Mouse (Mus musculus) hindbrain, embryonic 11.5 days (tissue): Measurements from ENCODE around the gene Fn1. TPM values are rescaled to one million over a fixed set of nuclear protein-coding genes. Genes with fewer than 3 reads are reported as not detected.

Experiments used
- ATAC-seq: fragments of 200-750 bp; cut with Nextera tagmentation; 2 replicates; pipeline ENCODE4 v1.8.0; 2017; ENCODE audit warnings: mild to moderate bottlenecking, moderate TSS enrichment, moderate library complexity; ENCODE audit not compliant: low FRiP score
- DNase-seq: peaks from one replicate; pipeline ENCODE4 v3.0.0-alpha.2; 2015; ENCODE audit warnings: low spot score
- H3K27ac ChIP-seq: fragments of 300-500 bp; sonication (generic); 2 replicates; pipeline ENCODE4 v1.5.1; 2014; ENCODE audit warnings: mild to moderate bottlenecking, low read depth, low read length
- H3K27me3 ChIP-seq: fragments of 300-500 bp; sonication (generic); 2 replicates; pipeline ENCODE4 v1.6.1; 2014; ENCODE audit warnings: mild to moderate bottlenecking, low read length, moderate library complexity, mixed read lengths; ENCODE audit not compliant: control insufficient read depth, insufficient read depth
- H3K36me3 ChIP-seq: fragments of 300-500 bp; sonication (generic); 2 replicates; pipeline ENCODE4 v1.6.1; 2014; ENCODE audit warnings: mild to moderate bottlenecking, low read length, moderate library complexity, mixed read lengths; ENCODE audit not compliant: control insufficient read depth, insufficient read depth
- H3K4me1 ChIP-seq: fragments of 300-500 bp; sonication (generic); replicated peaks from 2 replicates; pipeline ENCODE4 v1.6.1; 2014; ENCODE audit warnings: low read length, mixed read lengths; ENCODE audit not compliant: control insufficient read depth, insufficient read depth
- H3K4me2 ChIP-seq: fragments of 300-500 bp; sonication (generic); replicated peaks from 2 replicates; pipeline ENCODE4 v1.6.1; 2014; ENCODE audit warnings: mild to moderate bottlenecking, low read depth, low read length
- H3K4me3 ChIP-seq: fragments of 300-500 bp; sonication (generic); 2 replicates; pipeline ENCODE4 v1.5.1; 2014; ENCODE audit warnings: low read depth, low read length
- H3K9ac ChIP-seq: fragments of 300-500 bp; sonication (generic); 2 replicates; pipeline ENCODE4 v1.6.1; 2014; ENCODE audit warnings: low read depth, low read length
- H3K9me3 ChIP-seq: fragments of 300-500 bp; sonication (generic); 2 replicates; pipeline ENCODE4 v1.6.1; 2016; ENCODE audit warnings: low read length; ENCODE audit not compliant: control insufficient read depth
- whole genome bisulfite sequencing: fragments of 180-500 bp; shearing (Covaris S2); extraction: QIAGEN DNeasy Blood & Tissue Kit; methylation state at CpG from one replicate; pipeline ENCODE4 v1.1.7; 2014; 5-methylcytosine and 5-hydroxymethylcytosine counted together
- polyA plus RNA-seq: library from polyadenylated mRNA; unstranded; fragments of >200 nt; fragmentation: Nextera tagmentation; extraction: Ambion mirVana; gene quantifications from 2 replicates; pipeline ENCODE4 v1.2.1, GENCODE M21; 2014

The Fn1 gene
- polyA plus RNA-seq, 1 experiment from 2014 or later = 85.4 TPM

GRCm38 (mm10) chr1:71645466-71645865 is 7.5 kb downstream of the Fn1 start:
- no peaks in the 10 kb centered on the region for H3K9me3 ChIP-seq
- H3K27me3 ChIP-seq = no peaks in the 10 kb centered on the region
- H3K36me3 ChIP-seq = peaks cover 9% of the 10 kb centered on the region; the same call in 1 of the 2 replicates
- no peak overlapping the region for H3K9ac ChIP-seq
- WGBS = 96% methylated on average over 13 of the region's 13 CpGs
- H3K27ac ChIP-seq = no peak overlapping the region
- ATAC-seq = no peak
- no peak for DNase-seq
- H3K4me1 ChIP-seq = no peaks in the 10 kb centered on the region
- no peak overlapping the region for H3K4me3 ChIP-seq
- no peak overlapping the region for H3K4me2 ChIP-seq

- ATAC-seq = no peak
- WGBS = 95% methylated on average over 10 of the region's 10 CpGs
- H3K9me3 ChIP-seq = no peaks in the 10 kb centered on the region
- no peak overlapping the region for H3K4me3 ChIP-seq
- H3K4me2 ChIP-seq = no peak overlapping the region
- H3K9ac ChIP-seq = no peak overlapping the region
- no peak for DNase-seq
- peaks cover 9% of the 10 kb centered on the region; the same call in 1 of the 2 replicates for H3K36me3 ChIP-seq
- no peaks in the 10 kb centered on the region for H3K4me1 ChIP-seq
- H3K27ac ChIP-seq = no peak overlapping the region
- no peaks in the 10 kb centered on the region for H3K27me3 ChIP-seq
These were observed 10.2 kb downstream of the Fn1 start for GRCm38 (mm10) chr1:71642794-71643193.

- no peaks in the 10 kb centered on the region for H3K27me3 ChIP-seq
- no peak overlapping the region for H3K9ac ChIP-seq
- ATAC-seq (no peak), DNase-seq (no peak)
- H3K27ac ChIP-seq = no peak overlapping the region
- 94% methylated on average over 11 of the region's 11 CpGs for WGBS
- no peaks in the 10 kb centered on the region for H3K4me1 ChIP-seq
- H3K4me3 ChIP-seq = no peak overlapping the region
- H3K4me2 ChIP-seq = no peak overlapping the region
- H3K36me3 ChIP-seq = peaks cover 9% of the 10 kb centered on the region; the same call in 1 of the 2 replicates
- no peaks in the 10 kb centered on the region for H3K9me3 ChIP-seq
These were observed 11.8 kb downstream of the Fn1 start for GRCm38 (mm10) chr1:71641206-71641605.

GRCm38 (mm10) chr1:71640157-71640556 is 12.8 kb downstream of the Fn1 start:
- WGBS = 94% methylated on average over 8 of the region's 8 CpGs
- ATAC-seq (no peak), DNase-seq (no peak)
- no peak overlapping the region for H3K4me3 ChIP-seq
- H3K9me3 ChIP-seq = no peaks in the 10 kb centered on the region
- no peak overlapping the region for H3K9ac ChIP-seq
- no peaks in the 10 kb centered on the region for H3K4me1 ChIP-seq
- H3K27me3 ChIP-seq = no peaks in the 10 kb centered on the region
- no peak overlapping the region for H3K27ac ChIP-seq
- H3K36me3 ChIP-seq = peaks cover 4% of the 10 kb centered on the region; the same call in 1 of the 2 replicates
- H3K4me2 ChIP-seq = no peak overlapping the region

GRCm38 (mm10) chr1:71636665-71637064 is 16.3 kb downstream of the Fn1 start:
- 97% methylated on average over 4 of the region's 4 CpGs for WGBS
- Histone ChIP-seq H3K4me1 (no peaks in the 10 kb centered on the region), H3K4me2 (no peak overlapping the region), H3K27me3 (no peaks in the 10 kb centered on the region), H3K9ac (no peak overlapping the region), H3K4me3 (no peak overlapping the region), H3K36me3 (no peaks in the 10 kb centered on the region), H3K27ac (no peak overlapping the region), H3K9me3 (no peaks in the 10 kb centered on the region)
- DNase-seq = no peak
- ATAC-seq = no peak

- WGBS = 91% methylated on average over 5 of the region's 5 CpGs
- H3K36me3 ChIP-seq = no peaks in the 10 kb centered on the region
These were observed 16.9 kb downstream of the Fn1 start for GRCm38 (mm10) chr1:71636116-71636515.

GRCm38 (mm10) chr1:71635101-71636014 is 17.6 kb downstream of the Fn1 start:
- Histone ChIP-seq H3K4me3 (no peak overlapping the region), H3K4me1 (no peaks in the 10 kb centered on the region), H3K4me2 (no peak overlapping the region), H3K27ac (no peak overlapping the region), H3K27me3 (no peaks in the 10 kb centered on the region), H3K9ac (no peak overlapping the region), H3K9me3 (no peaks in the 10 kb centered on the region), H3K36me3 (no peaks in the 10 kb centered on the region)
- WGBS = 97% methylated on average over 10 of the region's 10 CpGs
- no peak for ATAC-seq
- no peak for DNase-seq

More at GRCm38 (mm10) chr1:71636116-71636515, 16.9 kb downstream of the Fn1 start:
- Histone ChIP-seq H3K4me3 (no peak overlapping the region), H3K27me3 (no peaks in the 10 kb centered on the region), H3K9me3 (no peaks in the 10 kb centered on the region), H3K4me1 (no peaks in the 10 kb centered on the region), H3K4me2 (no peak overlapping the region), H3K9ac (no peak overlapping the region), H3K27ac (no peak overlapping the region)
- no peak for DNase-seq
- no peak for ATAC-seq

GRCm38 (mm10) chr1:71634471-71634981 is 18.5 kb downstream of the Fn1 start:
- Histone ChIP-seq H3K9me3 (no peaks in the 10 kb centered on the region), H3K4me2 (no peak overlapping the region), H3K27ac (no peak overlapping the region), H3K9ac (no peak overlapping the region), H3K4me1 (no peaks in the 10 kb centered on the region), H3K27me3 (no peaks in the 10 kb centered on the region), H3K36me3 (no peaks in the 10 kb centered on the region), H3K4me3 (no peak overlapping the region)
- no peak for DNase-seq
- 93% methylated on average over 6 of the region's 6 CpGs for WGBS
- ATAC-seq = no peak

- ATAC-seq = no peak
- Histone ChIP-seq H3K4me2 (no peak overlapping the region), H3K9ac (no peak overlapping the region), H3K9me3 (no peaks in the 10 kb centered on the region), H3K36me3 (no peaks in the 10 kb centered on the region), H3K4me3 (no peak overlapping the region), H3K4me1 (no peaks in the 10 kb centered on the region), H3K27ac (no peak overlapping the region), H3K27me3 (no peaks in the 10 kb centered on the region)
- WGBS = 91% methylated on average over 10 of the region's 10 CpGs
- DNase-seq = no peak
These were observed 20.6 kb downstream of the Fn1 start for GRCm38 (mm10) chr1:71632387-71632786.
